Mouse (Mus musculus) bone marrow macrophage, adult 2 months (primary cell): Measurements from ENCODE around the gene Hcn2. TPM values are rescaled to one million over a fixed set of nuclear protein-coding genes. Genes with fewer than 3 reads are reported as not detected.

Source experiments
- H3K27ac ChIP-seq: 2 replicates; pipeline ENCODE4 v1.5.1; 2012; ENCODE audit warnings: low read depth, low read length; ENCODE audit not compliant: insufficient read depth
- H3K4me1 ChIP-seq: 2 replicates; pipeline ENCODE4 v1.6.1; 2012; ENCODE audit warnings: low read length; ENCODE audit not compliant: control insufficient read depth, insufficient read depth
- H3K4me3 ChIP-seq: 2 replicates; pipeline ENCODE4 v1.5.1; 2012; ENCODE audit warnings: mild to moderate bottlenecking, low read length, moderate library complexity; ENCODE audit not compliant: insufficient read depth
- CTCF ChIP-seq: IDR thresholded peaks from 2 replicates; pipeline ENCODE4 v1.5.1; 2012; ENCODE audit warnings: low read depth, mild to moderate bottlenecking, low read length, moderate library complexity
- POLR2A ChIP-seq: IDR thresholded peaks from 2 replicates; pipeline ENCODE4 v1.6.1; 2012; ENCODE audit warnings: mild to moderate bottlenecking, low read depth, low read length, borderline replicate concordance
- polyA plus RNA-seq: library from polyadenylated mRNA; stranded (reverse); fragments of >200 nt; gene quantifications from 2 replicates; pipeline ENCODE4 v1.2.4, GENCODE M21; 2012; ENCODE audit not compliant: missing spikeins, insufficient read depth, insufficient read length

The Hcn2 gene
- polyA plus RNA-seq, 1 experiment = 0.86 TPM

DNA sequence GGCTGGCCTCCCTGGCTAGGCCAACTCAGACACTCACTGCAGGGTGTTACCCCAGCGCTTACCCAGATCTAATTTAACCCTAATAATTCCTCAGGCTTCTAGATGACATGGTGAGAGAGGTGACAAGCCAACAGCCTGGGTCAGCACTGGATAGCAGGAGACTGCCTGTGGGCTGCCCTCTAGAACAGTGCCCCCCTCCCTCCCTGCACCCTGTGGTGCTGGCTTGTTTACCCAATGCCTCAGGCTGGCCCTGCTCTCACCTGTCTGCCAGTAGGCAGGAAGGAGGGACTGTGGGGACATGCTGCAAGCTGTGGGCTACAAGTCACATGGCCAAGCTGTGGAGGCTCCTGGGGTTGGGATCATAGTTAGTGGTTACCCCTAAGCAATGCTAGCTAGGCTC, 9.3 kb upstream of the Hcn2 start:
- no peak overlapping the region for H3K27ac ChIP-seq
- H3K4me1 ChIP-seq = peaks cover 15% of the 10 kb centered on the region
- H3K4me3 ChIP-seq = no peak overlapping the region
- TF ChIP-seq POLR2A = no peak
- no peak for TF ChIP-seq CTCF

DNA sequence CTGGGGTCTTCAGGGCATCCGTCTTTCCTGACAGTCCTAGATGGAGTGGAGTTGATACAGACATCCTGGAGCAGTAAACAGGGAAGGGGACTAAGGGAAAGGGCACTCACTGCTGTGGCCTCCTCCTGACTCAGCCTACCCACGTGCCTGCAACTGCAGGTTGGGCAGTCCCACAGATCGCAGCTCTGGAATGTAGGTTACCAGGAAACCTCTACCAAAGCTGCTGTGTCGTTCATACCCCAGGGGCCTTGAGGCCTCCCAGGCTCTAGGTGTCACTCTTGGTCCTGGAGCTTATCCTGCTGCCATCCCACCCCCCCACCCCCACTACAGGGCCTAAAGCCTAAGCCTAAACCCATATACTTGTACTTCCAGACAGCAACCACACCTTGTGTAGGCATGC, 8.7 kb upstream of the Hcn2 start:
- Histone ChIP-seq H3K27ac (no peak overlapping the region), H3K4me3 (no peak overlapping the region), H3K4me1 (peaks cover 15% of the 10 kb centered on the region)
- TF ChIP-seq POLR2A = no peak

DNA sequence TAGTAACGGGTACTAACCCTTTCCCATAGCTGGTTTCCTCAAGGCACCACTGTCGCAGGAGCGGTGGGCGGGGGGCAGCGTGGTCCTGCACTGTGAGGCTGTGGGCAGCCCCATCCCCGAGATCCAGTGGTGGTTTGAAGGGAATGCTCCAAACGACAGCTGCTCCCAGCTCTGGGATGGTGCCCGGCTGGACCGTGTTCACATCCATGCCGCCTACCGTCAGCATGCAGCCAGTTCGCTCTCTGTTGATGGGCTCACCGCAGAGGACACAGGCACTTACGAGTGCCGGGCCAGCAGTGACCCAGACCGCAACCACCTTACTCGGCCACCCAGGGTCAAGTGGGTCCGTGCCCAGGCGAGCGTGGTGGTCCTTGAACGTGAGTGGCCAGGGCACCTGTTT, 7.8 kb upstream of the Hcn2 start:
- Histone ChIP-seq H3K4me1 (peaks cover 15% of the 10 kb centered on the region), H3K27ac (no peak overlapping the region)
- TF ChIP-seq POLR2A (no peak), CTCF (no peak)

DNA sequence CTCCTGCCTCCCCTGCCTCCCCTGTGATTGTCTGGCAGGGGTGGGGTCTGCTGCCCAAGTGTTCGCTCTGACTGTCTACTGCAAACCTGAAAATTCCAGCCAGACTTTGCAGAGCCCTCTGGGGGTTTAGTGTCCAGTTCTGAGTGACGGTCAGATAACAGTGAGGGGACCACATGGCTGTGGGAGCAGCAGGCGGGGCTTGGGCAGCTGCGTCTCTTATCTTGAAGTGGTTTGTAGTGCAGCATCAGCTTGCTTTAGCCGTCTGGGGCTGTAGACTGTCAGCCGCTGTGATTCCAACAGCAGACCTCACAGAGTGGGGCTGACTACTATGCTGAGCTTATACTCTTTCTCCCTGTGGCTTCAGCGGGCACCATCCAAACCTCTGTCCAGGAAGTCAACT, 7.1 kb upstream of the Hcn2 start:
- no peak overlapping the region for H3K27ac ChIP-seq
- TF ChIP-seq CTCF (no peak), POLR2A (no peak)

More for the DNA sequence above, 7.8 kb upstream of the Hcn2 start:
- H3K4me3 ChIP-seq = no peak overlapping the region

DNA sequence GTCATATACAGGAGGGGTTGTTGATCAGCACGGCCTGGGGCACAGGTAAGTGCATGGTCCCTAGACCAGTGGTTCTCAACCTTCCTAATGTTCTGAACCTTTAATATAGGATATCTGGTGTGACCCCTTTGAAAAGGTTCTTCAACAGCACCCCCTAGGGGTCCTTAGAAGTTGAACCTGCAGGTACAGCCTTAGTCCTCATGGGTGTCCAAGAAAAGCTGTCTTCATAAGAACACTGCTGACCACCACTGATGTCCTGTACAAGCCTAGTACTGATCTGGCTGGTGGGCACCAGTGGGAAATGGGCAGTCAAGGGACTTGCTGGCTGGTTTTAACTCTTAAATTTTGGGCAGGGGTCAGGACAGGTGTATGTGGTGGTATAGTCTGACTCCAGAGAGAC, 4.4 kb upstream of the Hcn2 start:
- no peak for TF ChIP-seq POLR2A
- TF ChIP-seq CTCF = no peak
- no peaks in the 10 kb centered on the region for H3K4me1 ChIP-seq
- H3K27ac ChIP-seq = no peak overlapping the region
- H3K4me3 ChIP-seq = no peak overlapping the region

More for the DNA sequence above, 7.1 kb upstream of the Hcn2 start:
- Histone ChIP-seq H3K4me3 (no peak overlapping the region), H3K4me1 (peaks cover 13% of the 10 kb centered on the region)

DNA sequence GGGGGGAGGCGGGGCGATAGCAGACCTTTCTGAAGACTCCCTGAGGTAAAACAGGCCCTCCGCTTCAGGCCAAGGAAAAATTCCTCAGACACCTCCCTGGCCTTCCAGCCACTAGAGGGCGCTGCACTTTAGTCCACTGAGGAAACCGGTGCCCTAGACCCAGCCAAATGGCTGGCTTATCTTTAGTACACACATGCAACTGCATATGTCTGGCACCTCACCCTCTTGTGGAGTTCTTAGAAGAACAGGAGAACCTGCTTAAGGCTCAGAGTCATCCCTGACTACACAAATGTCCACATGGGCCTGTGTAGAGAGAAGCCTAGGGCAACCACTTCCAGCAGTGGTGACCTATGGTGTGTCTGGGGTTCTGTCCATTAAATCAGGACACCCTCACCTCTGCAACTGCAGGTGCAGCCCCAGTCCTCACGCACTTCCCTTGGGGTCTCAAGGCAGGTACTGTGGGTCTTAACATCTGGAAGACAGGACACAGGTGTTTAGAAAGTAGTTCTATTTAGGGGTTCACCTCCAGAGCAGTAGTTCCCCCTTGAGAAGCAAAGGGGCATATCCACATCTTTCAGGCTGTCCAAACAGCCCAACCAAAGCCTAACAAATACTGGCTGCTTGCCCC, 3.8 kb upstream of the Hcn2 start:
- Histone ChIP-seq H3K4me3 (no peak overlapping the region), H3K4me1 (no peaks in the 10 kb centered on the region), H3K27ac (no peak overlapping the region)
- no peak for TF ChIP-seq POLR2A
- TF ChIP-seq CTCF = peak; percentile 66; the same call in 1 of the 2 replicates

DNA sequence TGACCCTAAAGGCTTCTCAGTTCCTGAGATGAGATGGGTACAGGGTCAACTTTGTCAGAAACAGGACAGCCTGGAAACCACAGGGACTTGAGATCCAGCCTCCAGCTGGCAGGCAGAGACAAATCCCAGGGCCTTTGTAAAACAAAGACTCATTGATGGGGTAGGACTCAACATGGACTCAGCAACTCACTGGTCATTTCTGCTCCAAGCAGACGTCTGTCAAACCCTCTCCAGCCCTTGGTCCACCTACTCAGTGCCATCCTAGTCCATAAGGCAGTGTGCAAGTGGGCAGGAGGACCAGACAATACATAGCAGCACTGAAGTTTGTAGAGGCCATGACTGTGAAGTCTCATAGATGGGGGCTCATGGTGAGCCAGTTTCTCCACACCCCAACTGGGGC, 3.3 kb upstream of the Hcn2 start:
- no peak overlapping the region for H3K27ac ChIP-seq
- H3K4me1 ChIP-seq = no peaks in the 10 kb centered on the region
- no peak overlapping the region for H3K4me3 ChIP-seq
- TF ChIP-seq POLR2A = no peak; the same call in 1 of the 2 replicates
- TF ChIP-seq CTCF = no peak

- Histone ChIP-seq H3K27ac (no peak overlapping the region), H3K4me1 (no peaks in the 10 kb centered on the region), H3K4me3 (no peak overlapping the region)
- no peak for TF ChIP-seq CTCF
- TF ChIP-seq POLR2A = no peak
These were observed 1.4 kb upstream of the Hcn2 start for GRCm38 (mm10) chr10:79714996-79715395.

- Histone ChIP-seq H3K4me1 (no peaks in the 10 kb centered on the region), H3K27ac (no peak overlapping the region), H3K4me3 (peak overlapping the region; percentile 55)
- no peak for TF ChIP-seq CTCF
- no peak for TF ChIP-seq POLR2A
These were observed 538 bp downstream of the Hcn2 start for GRCm38 (mm10) chr10:79716988-79717355.

DNA sequence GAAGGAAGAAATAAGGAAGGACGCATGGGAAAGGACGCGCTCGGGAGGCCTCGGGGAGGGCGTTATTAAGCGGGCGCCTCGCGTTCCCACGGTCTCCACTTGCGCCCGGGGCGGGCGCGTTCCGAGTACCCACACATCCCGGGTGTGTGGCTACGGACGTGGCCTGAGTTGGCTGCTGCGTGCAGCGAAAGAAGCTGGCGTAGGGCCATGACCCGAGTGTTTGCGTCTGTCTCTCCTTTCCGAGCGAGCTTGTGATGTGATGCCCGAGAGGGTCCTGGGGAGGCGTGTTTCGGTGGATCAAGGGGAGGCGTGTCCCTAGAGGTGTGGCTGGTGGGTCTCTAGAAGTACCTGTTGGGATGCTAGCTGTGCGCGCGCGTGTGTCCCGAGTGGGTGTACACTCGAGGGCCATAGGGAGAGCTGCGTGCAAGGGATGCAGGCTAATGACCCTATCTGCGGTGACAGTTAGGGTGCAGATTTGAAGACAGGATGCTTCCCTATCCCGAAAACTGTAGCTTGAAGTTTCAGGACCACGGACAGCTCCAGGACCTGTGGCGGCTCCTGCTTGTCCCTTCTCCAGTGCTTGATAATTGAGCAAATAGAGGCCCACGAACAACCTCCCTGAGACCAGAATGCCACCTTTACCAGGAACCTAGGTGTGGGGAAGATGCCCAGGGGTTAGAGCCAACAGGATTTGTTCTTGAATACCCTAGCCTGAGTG, 1.4 kb downstream of the Hcn2 start:
- no peak for TF ChIP-seq CTCF
- Histone ChIP-seq H3K4me3 (no peak overlapping the region), H3K27ac (no peak overlapping the region), H3K4me1 (no peaks in the 10 kb centered on the region)
